Mouse (Mus musculus): ENCODE data around the gene Arl3.

Gene Arl3

GRCm38 (mm10) chr19:46572951-46573937 lies at the start of gene Arl3, which contains the start of gene Sfxn2:
Gene Arl3 (minus strand): TSS chr19:46573198.
Gene Sfxn2 (plus strand): TSS chr19:46573365.
- DNase-seq (ENCODE audit: extremely low spot score, low spot score) = peak; percentile 96

DNA sequence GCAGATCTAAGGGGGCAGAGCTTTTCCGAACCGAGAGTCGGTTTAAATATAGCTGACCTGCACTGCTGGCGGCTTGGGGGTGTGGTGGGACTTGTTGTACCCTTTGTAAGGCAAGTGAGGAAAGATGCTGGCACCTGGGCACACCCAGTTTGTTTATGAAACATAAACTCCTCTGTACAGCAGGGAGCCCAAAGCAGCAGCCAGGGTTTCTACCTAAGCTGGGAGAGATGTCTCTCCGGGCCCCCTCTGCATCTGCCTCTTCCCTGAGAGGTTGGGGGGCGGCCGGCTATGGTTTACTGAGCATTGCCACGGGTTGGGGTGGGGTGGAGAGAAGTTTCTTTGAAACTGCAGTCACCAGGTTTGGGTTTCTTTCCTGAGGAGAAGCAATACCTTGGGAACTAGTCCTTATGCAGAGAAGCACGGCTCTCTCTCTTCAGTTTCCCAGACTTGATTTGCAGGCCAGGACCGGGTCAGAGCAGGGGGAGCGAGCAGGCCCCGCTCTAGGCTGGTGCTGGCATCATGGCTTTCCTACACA lies 49.7 kb upstream of the Arl3 start:
- DNase-seq (ENCODE audit: extremely low spot score, low spot score) = no peak

DNA sequence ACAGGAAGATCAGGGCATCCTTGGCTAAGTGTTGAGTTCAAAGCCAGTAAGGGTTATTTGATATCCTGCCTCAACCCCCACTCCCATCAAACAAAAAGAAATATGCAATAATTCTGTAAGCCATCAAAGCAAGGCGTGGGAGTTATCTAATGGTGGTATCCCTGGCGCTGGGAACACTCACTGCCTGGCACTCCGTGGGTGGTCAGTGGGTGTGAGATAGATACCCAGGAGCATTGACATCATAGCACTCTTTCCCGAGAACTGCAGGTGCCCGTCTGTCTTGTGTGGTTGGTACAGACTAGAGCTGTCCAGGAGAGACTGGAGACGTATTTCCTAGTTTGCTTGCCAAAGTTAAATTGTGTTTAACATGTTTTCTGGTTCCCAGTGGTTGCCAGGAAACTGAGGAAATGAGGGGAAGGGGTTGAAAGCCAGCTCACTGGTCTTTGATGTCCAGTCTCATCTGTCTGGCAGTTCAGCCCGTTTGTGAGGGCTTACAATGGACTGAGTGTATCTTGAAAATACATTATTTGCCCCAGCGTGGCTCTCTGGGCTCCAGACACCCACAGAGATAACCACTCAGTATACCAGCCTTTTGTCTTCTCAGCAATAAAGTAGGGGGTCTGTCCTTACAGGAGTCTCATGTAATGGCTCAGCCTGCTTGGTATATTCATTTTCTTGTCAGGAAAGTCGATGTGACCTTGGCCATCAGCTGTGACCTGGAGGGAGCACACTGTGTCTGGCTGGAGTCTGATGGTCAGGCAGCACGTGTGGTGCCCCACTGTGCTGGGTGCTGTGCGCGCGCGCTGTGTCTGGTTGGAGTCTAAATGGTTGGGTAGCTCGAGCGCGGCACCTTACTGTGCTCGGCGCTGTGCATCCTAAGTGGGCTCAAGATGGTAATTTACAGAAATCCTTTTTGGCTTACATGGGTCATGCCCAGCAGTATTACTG lies 48.5 kb upstream of the Arl3 start:
- no peak for DNase-seq (ENCODE audit: extremely low spot score, low spot score)

GRCm38 (mm10) chr19:46620016-46620808 lies 47.2 kb upstream of the Arl3 start:
- no peak for DNase-seq (ENCODE audit: extremely low spot score, low spot score)

GRCm38 (mm10) chr19:46619518-46619917 lies 46.5 kb upstream of the Arl3 start:
- DNase-seq (ENCODE audit: extremely low spot score, low spot score) = no peak

GRCm38 (mm10) chr19:46619001-46619400 lies 46.0 kb upstream of the Arl3 start:
- no peak for DNase-seq (ENCODE audit: extremely low spot score, low spot score)

GRCm38 (mm10) chr19:46618322-46618721 lies 45.3 kb upstream of the Arl3 start:
- no peak for DNase-seq (ENCODE audit: extremely low spot score, low spot score)

- DNase-seq (ENCODE audit: extremely low spot score, low spot score) = no peak
These were observed 44.4 kb upstream of the Arl3 start for GRCm38 (mm10) chr19:46617361-46617760.

DNA sequence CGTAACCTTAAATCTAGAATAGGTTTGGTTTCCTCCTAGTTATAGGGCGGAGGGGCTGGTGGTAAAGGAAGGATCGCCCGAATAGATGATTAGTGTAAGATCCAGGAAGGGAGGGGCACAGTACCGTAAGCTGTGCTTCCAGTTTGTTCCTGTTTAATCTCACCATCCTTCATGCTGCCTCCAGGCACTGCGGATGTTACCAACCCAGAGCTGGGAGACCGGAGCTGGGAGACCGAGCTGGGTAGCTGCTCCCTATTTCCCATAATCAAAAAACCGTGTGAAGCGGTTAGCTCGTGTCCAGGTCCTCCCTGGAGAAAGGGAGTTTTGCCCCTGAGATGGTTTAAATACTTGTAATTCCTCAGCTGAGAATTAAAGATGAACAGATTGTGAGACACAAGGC lies 43.4 kb upstream of the Arl3 start:
- no peak for DNase-seq (ENCODE audit: extremely low spot score, low spot score)

- no peak for DNase-seq (ENCODE audit: extremely low spot score, low spot score)
These were observed 35.2 kb upstream of the Arl3 start for GRCm38 (mm10) chr19:46608158-46608557.

DNA sequence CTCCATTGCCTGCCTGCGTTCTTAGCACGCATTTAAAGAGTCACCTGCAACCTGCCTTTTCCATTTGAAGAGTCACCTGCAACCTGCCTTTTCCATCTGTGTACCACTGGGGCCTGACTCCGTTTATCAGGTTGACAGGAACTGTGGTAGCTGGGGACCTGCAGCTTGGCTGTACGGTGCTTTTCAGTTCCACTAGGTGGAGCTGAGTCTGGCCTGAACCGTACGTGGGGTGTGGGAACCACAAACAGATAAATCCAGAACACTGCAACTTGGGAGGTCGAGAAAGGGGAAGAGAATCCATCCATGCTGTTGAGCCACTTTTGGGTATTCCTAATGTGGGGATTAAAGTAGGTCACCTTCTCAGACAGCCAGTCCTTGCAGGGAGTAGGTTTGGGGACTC lies 34.4 kb upstream of the Arl3 start:
- DNase-seq (ENCODE audit: extremely low spot score, low spot score) = no peak

DNA sequence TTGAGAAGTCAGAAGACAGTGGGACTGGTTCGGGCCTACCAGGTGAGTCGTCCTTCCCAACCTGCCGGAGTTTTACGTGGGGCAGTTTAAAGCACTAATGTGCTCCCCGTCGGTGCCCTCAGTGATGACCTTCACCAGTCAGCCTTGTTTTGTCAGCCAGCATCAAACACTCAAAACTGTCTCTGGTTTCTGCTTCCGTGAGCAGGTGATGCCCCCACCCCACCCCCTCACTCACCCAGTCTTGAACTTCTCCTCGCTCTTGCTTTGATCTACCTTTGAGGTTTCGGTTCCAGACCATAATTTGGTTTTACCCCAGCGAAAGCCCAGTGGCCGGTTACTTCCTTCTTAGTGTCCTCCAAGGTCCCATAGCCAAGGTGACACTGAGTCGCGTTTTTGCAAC lies 33.7 kb upstream of the Arl3 start:
- no peak for DNase-seq (ENCODE audit: extremely low spot score, low spot score)

- DNase-seq (ENCODE audit: extremely low spot score, low spot score) = no peak
These were observed 29.4 kb upstream of the Arl3 start for GRCm38 (mm10) chr19:46602406-46602805.

- DNase-seq (ENCODE audit: extremely low spot score, low spot score) = no peak
These were observed 28.5 kb upstream of the Arl3 start for GRCm38 (mm10) chr19:46601491-46601890.

GRCm38 (mm10) chr19:46600371-46600770 lies 27.4 kb upstream of the Arl3 start:
- no peak for DNase-seq (ENCODE audit: extremely low spot score, low spot score)

GRCm38 (mm10) chr19:46599375-46600256 lies 26.6 kb upstream of the Arl3 start:
- DNase-seq (ENCODE audit: extremely low spot score, low spot score) = peak; percentile 22

DNA sequence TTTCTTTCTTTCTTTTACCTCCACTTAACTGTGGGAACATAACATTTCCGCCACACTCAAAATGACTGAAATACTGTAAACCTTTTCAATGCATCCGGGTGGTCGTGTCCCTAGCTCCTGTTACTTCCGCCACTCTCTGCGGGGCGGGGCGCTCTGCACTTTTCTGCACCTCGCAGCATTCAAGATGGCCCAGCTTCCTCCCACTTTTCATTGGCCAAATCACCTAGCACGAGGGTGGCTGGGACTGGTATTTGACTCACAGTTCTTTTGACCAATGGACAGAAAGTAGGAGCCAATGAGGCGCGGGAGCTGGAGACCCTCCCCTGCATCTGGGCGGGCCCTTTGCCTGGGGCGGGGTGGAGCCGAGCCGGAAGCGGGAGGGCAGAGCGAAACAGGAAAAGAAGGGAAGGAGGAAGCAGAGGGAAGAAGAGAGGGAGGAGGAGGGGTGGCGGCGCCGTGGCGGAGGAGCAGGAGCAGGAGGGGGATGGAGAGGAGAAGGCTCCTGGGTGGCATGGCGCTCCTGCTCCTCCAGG lies 25.8 kb upstream of the Arl3 start, which contains the start of gene Wbp1l:
Gene Wbp1l (plus strand): TSS at position 365 of the 533 bp plus-strand sequence.
- DNase-seq (ENCODE audit: extremely low spot score, low spot score) = peak; percentile 97

- no peak for DNase-seq (ENCODE audit: extremely low spot score, low spot score)
These were observed 25.2 kb upstream of the Arl3 start for GRCm38 (mm10) chr19:46598187-46598586.

DNA sequence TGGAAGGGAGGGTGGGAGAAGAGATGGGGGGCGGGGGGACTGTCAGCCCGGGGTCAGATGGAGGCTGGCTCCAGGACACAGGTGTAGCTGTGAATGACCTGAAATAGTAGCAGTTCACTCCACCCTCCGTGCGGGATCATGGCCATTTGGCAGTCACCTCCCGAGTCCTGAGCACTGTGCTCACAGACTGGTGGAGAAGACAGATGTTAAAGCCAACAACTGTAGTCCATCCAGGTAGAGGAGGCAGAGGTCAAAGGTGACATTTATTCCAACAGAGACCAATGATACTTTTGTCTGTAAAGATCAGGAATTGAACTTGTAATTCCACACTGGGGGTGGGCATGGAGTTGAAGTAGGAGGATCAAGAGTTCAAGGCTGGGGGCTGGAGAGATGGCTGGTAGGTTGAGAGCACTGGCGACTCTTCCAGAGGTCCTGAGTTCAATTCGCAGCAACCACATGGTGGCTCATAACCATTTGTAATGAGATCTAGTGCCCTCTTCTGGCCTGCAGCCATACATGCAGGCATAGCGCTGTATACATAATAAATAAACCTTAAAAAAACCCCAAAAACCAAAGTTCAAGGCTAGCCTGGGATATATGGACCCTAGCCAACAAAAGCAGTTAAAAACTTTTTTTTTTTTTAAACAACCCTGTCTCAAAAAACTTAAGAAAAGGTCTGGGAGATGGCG lies 19.9 kb upstream of the Arl3 start:
- DNase-seq (ENCODE audit: extremely low spot score, low spot score) = no peak

All from neural tube, embryonic 10.5 days (tissue).